Mouse (Mus musculus) myocyte (in vitro differentiated cells): ENCODE results near the gene Psmd5. TPM values are rescaled to one million over a fixed set of nuclear protein-coding genes. Genes with fewer than 3 reads are reported as not detected.

Source experiments
- H3K27me3 ChIP-seq: one replicate; pipeline ENCODE4 v1.6.1; 2011; ENCODE audit not compliant: control insufficient read depth, insufficient read depth, insufficient read length
- H3K36me3 ChIP-seq: one replicate; pipeline ENCODE4 v1.6.1; 2011; ENCODE audit not compliant: control insufficient read depth, insufficient read depth
- H3K4me2 ChIP-seq: one replicate; pipeline ENCODE4 v1.6.1; 2011; ENCODE audit warnings: low read depth, control low read depth
- H3K4me3 ChIP-seq: one replicate; pipeline ENCODE4 v1.5.1; 2011; ENCODE audit warnings: mild to moderate bottlenecking, control low read depth, moderate library complexity
- H3K79me2 ChIP-seq: one replicate; pipeline ENCODE4 v1.6.1; 2011; ENCODE audit not compliant: control insufficient read depth, insufficient read depth
- H3ac ChIP-seq: one replicate; pipeline ENCODE4 v1.6.1; 2011; ENCODE audit not compliant: control insufficient read depth, insufficient read length
- CEBPB ChIP-seq: IDR thresholded peaks from 2 replicates; pipeline ENCODE4 v1.6.1; 2011; ENCODE audit warnings: mild to moderate bottlenecking, moderate library complexity; ENCODE audit not compliant: poor library complexity, insufficient read depth, severe bottlenecking
- E2F4 ChIP-seq: IDR thresholded peaks from one replicate; pipeline ENCODE4 v1.6.1; 2011; ENCODE audit warnings: mild to moderate bottlenecking, control low read depth, moderate library complexity; ENCODE audit not compliant: insufficient read depth
- MAX ChIP-seq: IDR thresholded peaks from one replicate; pipeline ENCODE4 v1.6.1; 2011; ENCODE audit warnings: low read depth, mild to moderate bottlenecking, control low read depth
- MYOD1 ChIP-seq, 3 experiments: IDR thresholded peaks; one replicate each; pipeline ENCODE4 v1.6.1; 2011; ENCODE audit warnings: control low read depth in 2 of 3, low read depth in 2 of 3, mild to moderate bottlenecking in 2 of 3, moderate library complexity in 1 of 3; ENCODE audit not compliant: insufficient read length in 2 of 3, control insufficient read depth in 1 of 3
- MYOG ChIP-seq, 3 experiments: IDR thresholded peaks; one replicate each; pipeline ENCODE4 v1.6.1; 2011; ENCODE audit warnings: control low read depth in 2 of 3, low read depth in 2 of 3, mild to moderate bottlenecking in 2 of 3; ENCODE audit not compliant: insufficient read length in 2 of 3, control insufficient read depth in 1 of 3, insufficient read depth in 1 of 3
- POLR2A ChIP-seq: IDR thresholded peaks from one replicate; pipeline ENCODE4 v1.6.1; 2011; ENCODE audit warnings: low read depth, mild to moderate bottlenecking, control low read depth, moderate library complexity; ENCODE audit not compliant: insufficient read length
- POLR2AphosphoS2 ChIP-seq: IDR thresholded peaks from one replicate; pipeline ENCODE4 v1.6.1; 2011; ENCODE audit warnings: low read depth, control low read depth; ENCODE audit not compliant: insufficient read length
- REST ChIP-seq: IDR thresholded peaks from one replicate; pipeline ENCODE4 v1.6.1; 2011; ENCODE audit warnings: mild to moderate bottlenecking, control low read depth, moderate library complexity; ENCODE audit not compliant: insufficient read depth, insufficient read length
- SRF ChIP-seq: IDR thresholded peaks from one replicate; pipeline ENCODE4 v1.6.1; 2011; ENCODE audit warnings: low read depth; ENCODE audit not compliant: control insufficient read depth, insufficient read length
- TCF12 ChIP-seq: IDR thresholded peaks from one replicate; pipeline ENCODE4 v1.6.1; 2011; ENCODE audit warnings: mild to moderate bottlenecking, control low read depth; ENCODE audit not compliant: poor library complexity, insufficient read depth, severe bottlenecking
- TCF3 ChIP-seq: IDR thresholded peaks from one replicate; pipeline ENCODE4 v1.6.1; 2011; ENCODE audit warnings: low read depth, control low read depth; ENCODE audit not compliant: insufficient read length
- USF1 ChIP-seq: IDR thresholded peaks from one replicate; pipeline ENCODE4 v1.6.1; 2011; ENCODE audit warnings: low read depth, mild to moderate bottlenecking, control low read depth, moderate library complexity
- polyA plus RNA-seq: library from polyadenylated mRNA; unstranded; fragments of >200 nt; fragmentation: generic; extraction: Trizol; gene quantifications from one replicate; pipeline ENCODE4 v1.2.1, GENCODE M21; 2012; ENCODE audit warnings: missing spikeins

Psmd5 gene
- polyA plus RNA-seq, 1 experiment: 27.2 TPM

GRCm38 (mm10) chr2:34812706-34813105 is 62.1 kb downstream of the Psmd5 start:
- no peak overlapping the region for H3K4me3 ChIP-seq
- TF ChIP-seq POLR2AphosphoS2 (peak; percentile 59), MYOG (IDR thresholded peaks at IDR 0.05; ENCODE audit: control insufficient read depth in 1 of 3, insufficient read depth in 1 of 3, insufficient read length in 2 of 3, low read depth in 2 of 3) (no peak)
- H3K4me2 ChIP-seq: no peak overlapping the region

GRCm38 (mm10) chr2:34810775-34811174 is 64.0 kb downstream of the Psmd5 start:
- Histone ChIP-seq H3K4me3 (no peak overlapping the region), H3K27me3 (no peaks in the 10 kb centered on the region), H3K79me2 (peaks cover 76% of the 10 kb centered on the region), H3K36me3 (peaks cover 51% of the 10 kb centered on the region), H3K4me2 (no peak overlapping the region), H3ac (no peak overlapping the region)
- TF ChIP-seq REST (no peak), SRF (no peak), TCF12 (no peak), USF1 (no peak), E2F4 (no peak), POLR2AphosphoS2 (no peak)

More at GRCm38 (mm10) chr2:34812706-34813105, 62.1 kb downstream of the Psmd5 start:
- no peak overlapping the region for H3ac ChIP-seq
- H3K36me3 ChIP-seq: peaks cover 53% of the 10 kb centered on the region
- H3K79me2 ChIP-seq: peaks cover 61% of the 10 kb centered on the region
- no peaks in the 10 kb centered on the region for H3K27me3 ChIP-seq

- Histone ChIP-seq H3K4me3 (no peak overlapping the region), H3K36me3 (peaks cover 41% of the 10 kb centered on the region), H3K79me2 (peaks cover 80% of the 10 kb centered on the region), H3ac (no peak overlapping the region), H3K4me2 (no peak overlapping the region), H3K27me3 (no peaks in the 10 kb centered on the region)
- TF ChIP-seq TCF12: no peak
- no peak for TF ChIP-seq POLR2A
- no peak for TF ChIP-seq MYOG (IDR thresholded peaks at IDR 0.05; ENCODE audit: control insufficient read depth in 1 of 3, insufficient read depth in 1 of 3, insufficient read length in 2 of 3, low read depth in 2 of 3)
- no peak for TF ChIP-seq MYOD1 (IDR thresholded peaks at IDR 0.05; ENCODE audit: control insufficient read depth in 1 of 3, insufficient read length in 2 of 3, low read depth in 2 of 3)
- no peak for TF ChIP-seq CEBPB
- no peak for TF ChIP-seq REST
- no peak for TF ChIP-seq SRF
- no peak for TF ChIP-seq E2F4
- TF ChIP-seq USF1: no peak
- no peak for TF ChIP-seq POLR2AphosphoS2
Measured at GRCm38 (mm10) chr2:34809568-34809967, 65.2 kb downstream of the Psmd5 start.

- peaks cover 87% of the 10 kb centered on the region for H3K79me2 ChIP-seq
- peaks cover 28% of the 10 kb centered on the region for H3K36me3 ChIP-seq
- H3K27me3 ChIP-seq: no peaks in the 10 kb centered on the region
- TF ChIP-seq USF1 (no peak), E2F4 (no peak), SRF (no peak), TCF12 (peak; percentile 65), POLR2A (no peak), REST (no peak), POLR2AphosphoS2 (no peak), CEBPB (no peak), TCF3 (no peak), MAX (no peak), MYOG (IDR thresholded peaks at IDR 0.05; ENCODE audit: control insufficient read depth in 1 of 3, insufficient read depth in 1 of 3, insufficient read length in 2 of 3, low read depth in 2 of 3) (peak in 1 of 3 experiments; percentile 25), MYOD1 (IDR thresholded peaks at IDR 0.05; ENCODE audit: control insufficient read depth in 1 of 3, insufficient read length in 2 of 3, low read depth in 2 of 3) (peak; percentile 32 to 82 (median 62))
- H3ac ChIP-seq: no peak overlapping the region
- H3K4me2 ChIP-seq: peak overlapping the region; percentile 56
- H3K4me3 ChIP-seq: no peak overlapping the region
Measured at GRCm38 (mm10) chr2:34808057-34808456, 66.7 kb downstream of the Psmd5 start.

- peaks cover 79% of the 10 kb centered on the region for H3K79me2 ChIP-seq
- no peak overlapping the region for H3K4me3 ChIP-seq
- no peaks in the 10 kb centered on the region for H3K27me3 ChIP-seq
- TF ChIP-seq POLR2A (peak; percentile 11), MYOG (IDR thresholded peaks at IDR 0.05; ENCODE audit: control insufficient read depth in 1 of 3, insufficient read depth in 1 of 3, insufficient read length in 2 of 3, low read depth in 2 of 3) (no peak), POLR2AphosphoS2 (peak; percentile 55), E2F4 (no peak), REST (no peak), USF1 (no peak), TCF3 (no peak), MAX (no peak), SRF (no peak), TCF12 (no peak)
- H3ac ChIP-seq: no peak overlapping the region
- H3K4me2 ChIP-seq: no peak overlapping the region
- peaks cover 8% of the 10 kb centered on the region for H3K36me3 ChIP-seq
Measured at GRCm38 (mm10) chr2:34805364-34805950, 69.3 kb downstream of the Psmd5 start.
